Mouse (Mus musculus): ENCODE results near the gene Gm19345. TPM values are rescaled to one million over a fixed set of nuclear protein-coding genes. Genes with fewer than 3 reads are reported as not detected.
A peak's percentile ranks its signal among the peaks of the same experiment; 100 is the strongest.

The Gm19345 gene
- polyA plus RNA-seq, 1 experiment, result not detected

- Histone ChIP-seq H3K4me3 (ENCODE audit: insufficient read depth, low read length) (peak overlapping the region; percentile 63), H3K27ac (ENCODE audit: insufficient read depth, low read depth, low read length) (peak overlapping the region; percentile 100)
Measured at GRCm38 (mm10) chr7:19824182-19824973, 27.4 kb upstream of the Gm19345 start.

GRCm38 (mm10) chr7:19826756-19827155, 25.0 kb upstream of the Gm19345 start:
- Histone ChIP-seq H3K27ac (ENCODE audit: insufficient read depth, low read depth, low read length) (no peak overlapping the region), H3K4me1 (ENCODE audit: control insufficient read depth, insufficient read depth, low read length) (peaks cover 46% of the 10 kb centered on the region), H3K4me3 (ENCODE audit: insufficient read depth, low read length) (no peak overlapping the region)
- no peak for TF ChIP-seq POLR2A (IDR thresholded peaks at IDR 0.05; ENCODE audit: borderline replicate concordance, low read depth, low read length)
- TF ChIP-seq CTCF (IDR thresholded peaks at IDR 0.05; ENCODE audit: low read depth, low read length), result no peak

More at GRCm38 (mm10) chr7:19824182-19824973, 27.4 kb upstream of the Gm19345 start:
- TF ChIP-seq CTCF (IDR thresholded peaks at IDR 0.05; ENCODE audit: low read depth, low read length) (no peak), POLR2A (IDR thresholded peaks at IDR 0.05; ENCODE audit: borderline replicate concordance, low read depth, low read length) (no peak)
- H3K4me1 ChIP-seq (ENCODE audit: control insufficient read depth, insufficient read depth, low read length), result peaks cover 33% of the 10 kb centered on the region

GRCm38 (mm10) chr7:19829694-19830093, 22.1 kb upstream of the Gm19345 start:
- Histone ChIP-seq H3K27ac (ENCODE audit: insufficient read depth, low read depth, low read length) (peak overlapping the region; percentile 78; the same call in 1 of the 2 replicates), H3K4me3 (ENCODE audit: insufficient read depth, low read length) (no peak overlapping the region), H3K4me1 (ENCODE audit: control insufficient read depth, insufficient read depth, low read length) (peaks cover 42% of the 10 kb centered on the region)
- TF ChIP-seq CTCF (IDR thresholded peaks at IDR 0.05; ENCODE audit: low read depth, low read length) (no peak), POLR2A (IDR thresholded peaks at IDR 0.05; ENCODE audit: borderline replicate concordance, low read depth, low read length) (no peak)

- Histone ChIP-seq H3K4me3 (ENCODE audit: insufficient read depth, low read length) (peak overlapping the region; percentile 27), H3K27ac (ENCODE audit: insufficient read depth, low read depth, low read length) (peak overlapping the region; percentile 91), H3K4me1 (ENCODE audit: control insufficient read depth, insufficient read depth, low read length) (peaks cover 36% of the 10 kb centered on the region)
- peak; percentile 89 for TF ChIP-seq POLR2A (IDR thresholded peaks at IDR 0.05; ENCODE audit: borderline replicate concordance, low read depth, low read length)
- no peak for TF ChIP-seq CTCF (IDR thresholded peaks at IDR 0.05; ENCODE audit: low read depth, low read length)
Measured at GRCm38 (mm10) chr7:19830682-19831156, 21.1 kb upstream of the Gm19345 start.

- TF ChIP-seq CTCF (IDR thresholded peaks at IDR 0.05; ENCODE audit: low read depth, low read length) (no peak), POLR2A (IDR thresholded peaks at IDR 0.05; ENCODE audit: borderline replicate concordance, low read depth, low read length) (no peak)
- peak overlapping the region; percentile 91 for H3K27ac ChIP-seq (ENCODE audit: insufficient read depth, low read depth, low read length)
- peak overlapping the region; percentile 23 for H3K4me3 ChIP-seq (ENCODE audit: insufficient read depth, low read length)
- peaks cover 34% of the 10 kb centered on the region for H3K4me1 ChIP-seq (ENCODE audit: control insufficient read depth, insufficient read depth, low read length)
Measured at GRCm38 (mm10) chr7:19831837-19832236, 20.0 kb upstream of the Gm19345 start.

- H3K4me3 ChIP-seq (ENCODE audit: insufficient read depth, low read length), result no peak overlapping the region
- H3K4me1 ChIP-seq (ENCODE audit: control insufficient read depth, insufficient read depth, low read length), result peaks cover 33% of the 10 kb centered on the region
- no peak overlapping the region for H3K27ac ChIP-seq (ENCODE audit: insufficient read depth, low read depth, low read length)
- TF ChIP-seq POLR2A (IDR thresholded peaks at IDR 0.05; ENCODE audit: borderline replicate concordance, low read depth, low read length), result no peak
- no peak for TF ChIP-seq CTCF (IDR thresholded peaks at IDR 0.05; ENCODE audit: low read depth, low read length)
Measured at GRCm38 (mm10) chr7:19834055-19834454, 17.7 kb upstream of the Gm19345 start.

- no peak overlapping the region for H3K27ac ChIP-seq (ENCODE audit: insufficient read depth, low read depth, low read length)
- no peak overlapping the region for H3K4me3 ChIP-seq (ENCODE audit: insufficient read depth, low read length)
- TF ChIP-seq POLR2A (IDR thresholded peaks at IDR 0.05; ENCODE audit: borderline replicate concordance, low read depth, low read length), result no peak
- TF ChIP-seq CTCF (IDR thresholded peaks at IDR 0.05; ENCODE audit: low read depth, low read length), result no peak
- H3K4me1 ChIP-seq (ENCODE audit: control insufficient read depth, insufficient read depth, low read length), result peaks cover 32% of the 10 kb centered on the region
Measured at GRCm38 (mm10) chr7:19836843-19837242, 15.0 kb upstream of the Gm19345 start.

- H3K4me3 ChIP-seq (ENCODE audit: insufficient read depth, low read length), result no peak overlapping the region
- H3K27ac ChIP-seq (ENCODE audit: insufficient read depth, low read depth, low read length), result no peak overlapping the region
- H3K4me1 ChIP-seq (ENCODE audit: control insufficient read depth, insufficient read depth, low read length), result peaks cover 40% of the 10 kb centered on the region
- TF ChIP-seq CTCF (IDR thresholded peaks at IDR 0.05; ENCODE audit: low read depth, low read length), result no peak
- TF ChIP-seq POLR2A (IDR thresholded peaks at IDR 0.05; ENCODE audit: borderline replicate concordance, low read depth, low read length), result no peak
Measured at GRCm38 (mm10) chr7:19840371-19840770, 11.4 kb upstream of the Gm19345 start.

GRCm38 (mm10) chr7:19840936-19841335, 10.9 kb upstream of the Gm19345 start:
- Histone ChIP-seq H3K4me3 (ENCODE audit: insufficient read depth, low read length) (no peak overlapping the region), H3K4me1 (ENCODE audit: control insufficient read depth, insufficient read depth, low read length) (peaks cover 40% of the 10 kb centered on the region), H3K27ac (ENCODE audit: insufficient read depth, low read depth, low read length) (no peak overlapping the region)
- TF ChIP-seq POLR2A (IDR thresholded peaks at IDR 0.05; ENCODE audit: borderline replicate concordance, low read depth, low read length) (no peak), CTCF (IDR thresholded peaks at IDR 0.05; ENCODE audit: low read depth, low read length) (no peak)
